Mouse (Mus musculus) ES-Bruce4 (cell line): ENCODE data around the gene Tekt2.

Source experiments
- CTCF ChIP-seq: IDR thresholded peaks from one replicate; pipeline ENCODE4 v1.8.1; 2011; ENCODE audit warnings: low read depth, low read length
- POLR2A ChIP-seq: IDR thresholded peaks from one replicate; pipeline ENCODE4 v1.8.1; 2011; ENCODE audit warnings: low read length; ENCODE audit not compliant: insufficient read depth

GRCm38 (mm10) chr4:126332358-126332757, 6.9 kb upstream of the Tekt2 start:
- TF ChIP-seq CTCF, result peak; percentile 83
- no peak for TF ChIP-seq POLR2A
